Mouse (Mus musculus): ENCODE measurements around the gene Cel.

The Cel gene

GRCm38 (mm10) chr2:28522166-28522565 lies 41.0 kb downstream of the Cel start:
- DNase-seq (ENCODE audit: inconsistent age in 2 of 2, low spot score in 1 of 2): peak in 1 of 2 experiments; percentile 27

DNA sequence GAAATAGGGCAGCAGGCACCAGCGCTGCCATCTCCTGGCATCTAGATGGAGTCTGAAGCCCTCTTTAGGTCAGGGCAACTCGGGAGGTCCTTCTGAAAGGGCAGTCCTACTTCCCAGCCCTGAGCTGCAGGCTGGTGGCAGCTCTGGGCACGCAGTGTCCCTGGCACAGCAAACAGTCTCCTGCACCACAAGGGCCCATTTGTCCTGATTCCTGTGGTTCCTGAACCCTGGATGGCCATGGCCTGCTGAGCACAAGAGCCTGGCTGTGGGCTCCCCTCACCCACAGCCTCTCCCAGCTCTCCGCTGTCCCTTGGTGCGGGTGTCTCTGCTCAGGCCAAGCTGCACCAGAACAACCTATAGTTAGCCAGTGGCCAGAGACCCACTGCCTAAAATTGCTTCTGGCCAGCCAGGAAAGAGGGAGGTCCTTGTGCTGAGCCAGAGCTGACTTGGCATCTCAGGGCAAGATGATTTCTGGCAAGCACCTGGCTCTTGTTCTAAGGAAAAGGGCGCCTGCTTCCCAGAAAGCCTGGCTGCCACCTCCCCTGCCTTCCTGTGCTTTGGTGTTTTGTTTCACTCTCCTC lies 41.5 kb downstream of the Cel start:
- DNase-seq (ENCODE audit: inconsistent age in 2 of 2, low spot score in 1 of 2): peak; percentile 60 to 75

DNA sequence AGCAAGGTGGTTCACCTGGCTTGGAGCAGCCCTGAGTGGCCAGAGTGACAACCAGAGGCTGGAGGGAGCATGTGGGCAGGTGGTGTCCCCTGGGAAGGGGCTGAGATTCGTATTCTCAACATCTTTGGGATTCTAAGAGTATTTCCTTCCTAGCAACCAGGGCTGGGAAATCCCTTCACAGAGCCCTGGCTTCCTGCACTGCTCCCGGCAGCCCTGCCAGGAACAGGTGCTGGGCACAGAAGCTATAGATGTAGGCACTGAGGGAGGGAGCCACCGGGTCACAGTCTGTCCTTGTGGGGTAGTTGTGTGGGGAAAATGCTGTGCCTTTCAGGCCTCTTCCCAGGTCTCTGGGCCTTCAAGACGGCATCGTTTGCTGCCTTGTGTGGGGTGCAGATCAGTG lies 42.6 kb downstream of the Cel start:
- DNase-seq (ENCODE audit: inconsistent age in 2 of 2, low spot score in 1 of 2): peak in 1 of 2 experiments; percentile 32

GRCm38 (mm10) chr2:28518231-28518630 lies 45.0 kb downstream of the Cel start:
- DNase-seq (ENCODE audit: inconsistent age in 2 of 2, low spot score in 1 of 2): no peak

GRCm38 (mm10) chr2:28517206-28517909 lies 45.8 kb downstream of the Cel start:
- peak; percentile 83 to 95 for DNase-seq (ENCODE audit: inconsistent age in 2 of 2, low spot score in 1 of 2)

DNA sequence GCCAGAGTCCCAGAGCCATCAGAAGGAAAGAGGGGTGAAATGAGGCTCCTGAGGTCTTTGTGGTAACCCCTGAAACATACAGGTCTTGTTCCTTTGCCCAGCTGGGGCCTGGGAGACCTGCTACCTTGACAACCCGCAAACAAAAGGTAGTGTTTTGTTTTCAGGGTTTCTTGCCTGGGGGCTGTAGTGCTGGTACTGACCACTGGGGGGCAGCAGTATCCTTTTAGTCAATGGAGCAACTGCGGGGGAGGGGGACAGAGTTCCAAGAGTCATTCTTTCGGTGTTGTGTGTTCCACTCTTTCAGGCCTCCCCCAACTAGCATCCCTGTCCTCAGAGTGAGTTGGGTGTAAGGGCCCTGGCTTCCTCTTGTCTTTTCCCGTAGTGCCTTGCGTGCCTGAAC lies 48.7 kb downstream of the Cel start:
- peak; percentile 74 to 94 for DNase-seq (ENCODE audit: inconsistent age in 2 of 2, low spot score in 1 of 2)

- DNase-seq (ENCODE audit: inconsistent age in 2 of 2, low spot score in 1 of 2): peak; percentile 42 to 70
Measured at GRCm38 (mm10) chr2:28513431-28514370, 49.5 kb downstream of the Cel start.

DNA sequence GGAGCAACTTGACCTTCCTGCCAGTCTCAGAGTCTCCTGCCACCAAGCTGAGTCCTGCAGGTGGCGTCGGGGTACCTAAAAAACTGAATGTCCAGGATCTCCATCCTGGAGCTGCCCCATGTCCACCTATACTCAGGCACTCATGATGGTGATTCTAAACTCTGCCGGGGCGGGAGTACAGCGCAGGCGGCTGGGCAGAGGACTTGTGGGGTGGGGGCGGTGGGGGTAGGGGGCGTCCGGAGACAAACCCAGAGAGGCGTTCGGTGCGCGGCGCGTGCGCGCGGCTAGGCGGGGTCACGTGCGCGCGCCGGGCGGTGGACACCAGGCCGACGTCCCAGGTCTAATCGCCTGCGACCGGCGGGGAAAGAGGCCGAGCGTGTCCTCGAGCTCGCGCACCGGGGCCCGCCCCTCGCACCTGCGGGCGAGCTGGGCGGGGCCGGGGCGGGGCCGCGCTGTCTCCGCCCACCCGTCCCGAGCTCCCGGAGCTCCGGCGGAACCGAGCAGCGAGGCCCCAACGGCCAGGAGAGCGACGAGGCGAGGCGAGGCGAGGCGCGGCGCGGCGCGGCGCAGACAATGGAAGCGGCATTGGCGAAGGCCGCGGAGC lies 50.3 kb downstream of the Cel start, which contains the start of gene Ralgds:
TSS of gene Ralgds (plus strand) at position 328 of the 604 bp plus-strand sequence.
- DNase-seq (ENCODE audit: inconsistent age in 2 of 2, low spot score in 1 of 2): peak; percentile 69 to 81

DNA sequence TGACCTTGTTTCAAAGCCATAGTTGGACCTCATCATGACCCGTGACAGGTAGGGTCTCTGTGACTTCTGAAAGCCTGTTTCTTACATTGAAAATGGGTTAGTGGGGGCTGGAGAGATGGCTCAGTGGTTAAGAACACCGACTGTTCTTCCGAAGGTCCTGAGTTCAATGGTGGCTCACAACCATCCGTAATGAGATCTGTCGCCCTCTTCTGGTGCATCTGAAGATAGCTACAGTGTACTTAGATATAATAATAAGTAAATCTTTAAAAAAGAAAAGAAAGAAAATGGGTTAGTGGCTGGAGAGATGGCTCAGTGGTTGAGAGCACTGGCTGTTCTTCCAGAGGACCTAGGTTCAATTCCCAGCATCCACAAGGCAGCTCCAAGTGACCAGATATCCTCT lies 51.6 kb downstream of the Cel start:
- peak in 1 of 2 experiments; percentile 24 for DNase-seq (ENCODE audit: inconsistent age in 2 of 2, low spot score in 1 of 2)

GRCm38 (mm10) chr2:28506291-28506690 lies 56.9 kb downstream of the Cel start:
- no peak for DNase-seq (ENCODE audit: inconsistent age in 2 of 2, low spot score in 1 of 2)

DNA sequence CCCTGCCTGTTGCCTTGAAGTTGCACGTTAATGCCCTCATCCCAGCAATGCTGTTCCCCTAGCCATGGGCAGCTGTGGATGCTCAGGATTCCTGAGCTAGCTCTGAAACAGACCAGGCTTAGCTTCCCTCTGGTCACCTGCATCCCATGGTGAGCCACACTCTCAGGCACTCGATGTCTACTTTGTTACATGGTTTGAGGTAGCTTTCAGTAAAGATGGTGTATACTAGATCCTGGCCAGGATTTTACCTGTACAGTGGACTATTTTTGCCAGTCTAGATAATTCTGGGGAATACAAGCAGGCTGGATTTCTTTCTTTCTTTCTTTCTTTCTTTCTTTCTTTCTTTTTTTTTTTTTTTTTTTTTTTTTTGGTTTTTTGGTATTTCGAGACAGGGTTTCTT lies 57.4 kb downstream of the Cel start, which contains the start of gene Gm10134:
TSS of gene Gm10134 (plus strand) at position 301 of the 400 bp plus-strand sequence.
- no peak for DNase-seq (ENCODE audit: inconsistent age in 2 of 2, low spot score in 1 of 2)
